Mouse (Mus musculus) intestine, embryonic 14.5 days (tissue): ENCODE results near the gene Ywhaq. TPM values are rescaled to one million over a fixed set of nuclear protein-coding genes. Genes with fewer than 3 reads are reported as not detected.

ENCODE experiments used
- polyA plus RNA-seq: library from polyadenylated mRNA; unstranded; fragments of >200 nt; fragmentation: Nextera tagmentation; extraction: Ambion mirVana; gene quantifications from 2 replicates; pipeline ENCODE4 v1.2.1, GENCODE M21; 2014

Ywhaq gene
- polyA plus RNA-seq, 1 experiment from 2014 or later = 715 TPM

Other genes starting within 250 kb of the Ywhaq start
- gene Cpsf3, start 132.2 kb downstream of the Ywhaq start, polyA plus RNA-seq = 121 and 122 TPM in 2 replicates
- 48.7 and 50.5 TPM in 2 replicates for gene Itgb1bp1, start 131.4 kb downstream of the Ywhaq start, polyA plus RNA-seq
- gene Iah1, start 101.2 kb downstream of the Ywhaq start, polyA plus RNA-seq = 48.4 and 51.7 TPM in 2 replicates
- 33.3 and 35.1 TPM in 2 replicates for gene Adam17, start 44.0 kb downstream of the Ywhaq start, polyA plus RNA-seq